Comparison of ENCODE assay signal across 5 mouse cellular contexts in the genomic region with DNA sequence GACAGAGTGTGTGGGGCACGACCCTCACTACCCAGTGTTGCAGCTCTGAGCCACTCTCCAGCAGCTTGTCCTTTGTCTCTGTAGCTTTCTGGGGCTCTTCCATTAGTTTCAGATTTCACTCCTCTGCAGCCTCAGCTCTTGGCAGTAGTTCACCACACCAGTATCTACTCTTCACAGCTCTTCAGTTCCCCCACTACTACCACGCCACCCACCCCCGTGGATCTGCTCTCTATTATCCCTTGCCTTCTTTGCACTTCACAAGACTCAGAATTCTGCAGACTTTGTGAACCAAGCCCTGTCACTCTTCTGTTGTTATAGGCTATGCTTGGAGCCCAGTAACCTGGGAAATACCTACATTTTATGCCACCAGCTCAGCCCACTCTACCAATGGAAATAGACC.
"Had no signal": no experiment of that assay in that cellular context is flagged by ENCODE, and none has a peak within 500 bp of the region (broad histone marks: within the 10 kb centered on the region; RNA-seq: fewer than 3 reads in every experiment).

No protein-coding gene starts in this region.

- DNase-seq: kidney, adult 8-10 months; kidney, postnatal 25 days; lung, adult 2 months; lung, postnatal 36 days; thymus, postnatal 36 days had no signal
